Mouse (Mus musculus): ENCODE measurements around the gene Rasal3.

GRCm38 (mm10) chr17:32419989-32420388 lies 16.6 kb upstream of the Rasal3 start:
- no peak for TF ChIP-seq GATA1 (IDR thresholded peaks at IDR 0.05; ENCODE audit: borderline replicate concordance, low read length)
- no peak for TF ChIP-seq FLI1 (IDR thresholded peaks at IDR 0.05; ENCODE audit: low read length)
